Mouse (Mus musculus): ENCODE results near the gene Fsip1. TPM values are rescaled to one million over a fixed set of nuclear protein-coding genes. Genes with fewer than 3 reads are reported as not detected.

Gene Fsip1
- polyA plus RNA-seq, 2 experiments = 0.32 to 0.40 TPM

GRCm38 (mm10) chr2:118120751-118121150 lies 136.0 kb downstream of the Fsip1 start:
- Histone ChIP-seq H3K9me3 (ENCODE audit: control insufficient read depth, low read length) (no peaks in the 10 kb centered on the region), H3K4me2 (replicated peaks; ENCODE audit: low read depth, low read length, severe bottlenecking) (no peak overlapping the region), H3K9ac (ENCODE audit: low read depth, low read length, severe bottlenecking) (no peak overlapping the region), H3K27me3 (ENCODE audit: control insufficient read depth, insufficient read depth, low read length) (no peaks in the 10 kb centered on the region), H3K27ac (replicated peaks; ENCODE audit: low read depth, low read length) (no peak overlapping the region), H3K4me1 (ENCODE audit: control insufficient read depth, insufficient read depth, low read length) (peaks cover 3% of the 10 kb centered on the region; the same call in 1 of the 2 replicates), H3K4me3 (replicated peaks; ENCODE audit: low read length) (no peak overlapping the region), H3K36me3 (ENCODE audit: control insufficient read depth, insufficient read depth, low read length) (peaks cover 100% of the 10 kb centered on the region)
- no peak for TF ChIP-seq POLR2A (IDR thresholded peaks at IDR 0.05; ENCODE audit: borderline replicate concordance, extremely low read depth, insufficient read depth, insufficient read length)
- ATAC-seq (ENCODE audit: low FRiP score, low read depth) (no peak), DNase-seq (ENCODE audit: low spot score) (no peak)
- 90% methylated on average over 7 of the region's 7 CpGs for WGBS

GRCm38 (mm10) chr2:118120095-118120494 lies 136.7 kb downstream of the Fsip1 start:
- WGBS = 94% methylated on average over 11 of the region's 11 CpGs
- no peak for TF ChIP-seq POLR2A (IDR thresholded peaks at IDR 0.05; ENCODE audit: borderline replicate concordance, extremely low read depth, insufficient read depth, insufficient read length)
- Histone ChIP-seq H3K4me2 (replicated peaks; ENCODE audit: low read depth, low read length, severe bottlenecking) (no peak overlapping the region), H3K9ac (ENCODE audit: low read depth, low read length, severe bottlenecking) (no peak overlapping the region), H3K27ac (replicated peaks; ENCODE audit: low read depth, low read length) (no peak overlapping the region), H3K9me3 (ENCODE audit: control insufficient read depth, low read length) (no peaks in the 10 kb centered on the region), H3K27me3 (ENCODE audit: control insufficient read depth, insufficient read depth, low read length) (no peaks in the 10 kb centered on the region), H3K4me3 (replicated peaks; ENCODE audit: low read length) (no peak overlapping the region), H3K36me3 (ENCODE audit: control insufficient read depth, insufficient read depth, low read length) (peaks cover 100% of the 10 kb centered on the region), H3K4me1 (ENCODE audit: control insufficient read depth, insufficient read depth, low read length) (peaks cover 9% of the 10 kb centered on the region)
- no peak for DNase-seq (ENCODE audit: low spot score)
- no peak for ATAC-seq (ENCODE audit: low FRiP score, low read depth)

- no peak for DNase-seq (ENCODE audit: low spot score)
- Histone ChIP-seq H3K4me3 (replicated peaks; ENCODE audit: low read length) (no peak overlapping the region), H3K4me2 (replicated peaks; ENCODE audit: low read depth, low read length, severe bottlenecking) (no peak overlapping the region), H3K9ac (ENCODE audit: low read depth, low read length, severe bottlenecking) (no peak overlapping the region), H3K9me3 (ENCODE audit: control insufficient read depth, low read length) (no peaks in the 10 kb centered on the region), H3K27ac (replicated peaks; ENCODE audit: low read depth, low read length) (no peak overlapping the region), H3K36me3 (ENCODE audit: control insufficient read depth, insufficient read depth, low read length) (peaks cover 99% of the 10 kb centered on the region), H3K27me3 (ENCODE audit: control insufficient read depth, insufficient read depth, low read length) (no peaks in the 10 kb centered on the region), H3K4me1 (ENCODE audit: control insufficient read depth, insufficient read depth, low read length) (peaks cover 13% of the 10 kb centered on the region)
- no peak for TF ChIP-seq POLR2A (IDR thresholded peaks at IDR 0.05; ENCODE audit: borderline replicate concordance, extremely low read depth, insufficient read depth, insufficient read length)
- WGBS = 93% methylated on average over 12 of the region's 12 CpGs
- ATAC-seq (ENCODE audit: low FRiP score, low read depth) = no peak
These were observed 137.1 kb downstream of the Fsip1 start for GRCm38 (mm10) chr2:118119684-118120083.

- peaks cover 92% of the 10 kb centered on the region for H3K36me3 ChIP-seq (ENCODE audit: control insufficient read depth, insufficient read depth, low read length)
- no peak for TF ChIP-seq POLR2A (IDR thresholded peaks at IDR 0.05; ENCODE audit: borderline replicate concordance, extremely low read depth, insufficient read depth, insufficient read length)
- ATAC-seq (ENCODE audit: low FRiP score, low read depth) = no peak
- H3K27me3 ChIP-seq (ENCODE audit: control insufficient read depth, insufficient read depth, low read length) = no peaks in the 10 kb centered on the region
- H3K9ac ChIP-seq (ENCODE audit: low read depth, low read length, severe bottlenecking) = no peak overlapping the region
- 86% methylated on average over 7 of the region's 7 CpGs for WGBS
- no peak overlapping the region for H3K4me2 ChIP-seq (replicated peaks; ENCODE audit: low read depth, low read length, severe bottlenecking)
- DNase-seq (ENCODE audit: low spot score) = no peak
- peaks cover 15% of the 10 kb centered on the region for H3K4me1 ChIP-seq (ENCODE audit: control insufficient read depth, insufficient read depth, low read length)
- H3K4me3 ChIP-seq (replicated peaks; ENCODE audit: low read length) = no peak overlapping the region
- no peaks in the 10 kb centered on the region for H3K9me3 ChIP-seq (ENCODE audit: control insufficient read depth, low read length)
- no peak overlapping the region for H3K27ac ChIP-seq (replicated peaks; ENCODE audit: low read depth, low read length)
These were observed 138.3 kb downstream of the Fsip1 start for GRCm38 (mm10) chr2:118118515-118118914.

GRCm38 (mm10) chr2:118118045-118118444 lies 138.7 kb downstream of the Fsip1 start:
- DNase-seq (ENCODE audit: low spot score) = no peak
- peaks cover 15% of the 10 kb centered on the region for H3K4me1 ChIP-seq (ENCODE audit: control insufficient read depth, insufficient read depth, low read length)
- H3K4me3 ChIP-seq (replicated peaks; ENCODE audit: low read length) = no peak overlapping the region
- H3K4me2 ChIP-seq (replicated peaks; ENCODE audit: low read depth, low read length, severe bottlenecking) = no peak overlapping the region
- no peak overlapping the region for H3K9ac ChIP-seq (ENCODE audit: low read depth, low read length, severe bottlenecking)
- no peak for ATAC-seq (ENCODE audit: low FRiP score, low read depth)
- no peaks in the 10 kb centered on the region for H3K27me3 ChIP-seq (ENCODE audit: control insufficient read depth, insufficient read depth, low read length)
- no peaks in the 10 kb centered on the region for H3K9me3 ChIP-seq (ENCODE audit: control insufficient read depth, low read length)
- WGBS = 71% methylated on average over 6 of the region's 6 CpGs
- no peak for TF ChIP-seq POLR2A (IDR thresholded peaks at IDR 0.05; ENCODE audit: borderline replicate concordance, extremely low read depth, insufficient read depth, insufficient read length)
- peaks cover 92% of the 10 kb centered on the region for H3K36me3 ChIP-seq (ENCODE audit: control insufficient read depth, insufficient read depth, low read length)
- no peak overlapping the region for H3K27ac ChIP-seq (replicated peaks; ENCODE audit: low read depth, low read length)

GRCm38 (mm10) chr2:118117401-118117800 lies 139.4 kb downstream of the Fsip1 start:
- Histone ChIP-seq H3K9me3 (ENCODE audit: control insufficient read depth, low read length) (no peaks in the 10 kb centered on the region), H3K4me1 (ENCODE audit: control insufficient read depth, insufficient read depth, low read length) (peaks cover 15% of the 10 kb centered on the region), H3K36me3 (ENCODE audit: control insufficient read depth, insufficient read depth, low read length) (peaks cover 87% of the 10 kb centered on the region), H3K4me2 (replicated peaks; ENCODE audit: low read depth, low read length, severe bottlenecking) (no peak overlapping the region), H3K4me3 (replicated peaks; ENCODE audit: low read length) (no peak overlapping the region), H3K27ac (replicated peaks; ENCODE audit: low read depth, low read length) (no peak overlapping the region), H3K27me3 (ENCODE audit: control insufficient read depth, insufficient read depth, low read length) (no peaks in the 10 kb centered on the region), H3K9ac (ENCODE audit: low read depth, low read length, severe bottlenecking) (no peak overlapping the region)
- no peak for TF ChIP-seq POLR2A (IDR thresholded peaks at IDR 0.05; ENCODE audit: borderline replicate concordance, extremely low read depth, insufficient read depth, insufficient read length)
- no peak for DNase-seq (ENCODE audit: low spot score)
- no peak for ATAC-seq (ENCODE audit: low FRiP score, low read depth)
- WGBS = 61% methylated on average over 11 of the region's 11 CpGs
